ENCODE assay signal across 25 mouse cellular contexts in genomic region chr11:30246161-30246560, GRCm38 (mm10). TPM values are rescaled to one million over a fixed set of nuclear protein-coding genes. Genes with fewer than 3 reads are reported as not detected.
DNase-seq lines count a peak whose midpoint lies in the region; ATAC-seq and TF ChIP-seq lines count a peak whose summit lies in the region.
"Had no signal": no experiment of that assay in that cellular context is flagged by ENCODE, and none has a peak within 500 bp of the region (broad histone marks: within the 10 kb centered on the region; RNA-seq: fewer than 3 reads in every experiment).

No protein-coding gene starts in this region.

- no peak for ATAC-seq in heart, embryonic 15.5 days (replicated peaks; ENCODE audit: insufficient number of reproducible peaks, insufficient read depth, low FRiP score, low read depth)
- ATAC-seq in lung, embryonic 15.5 days (ENCODE audit: borderline replicate concordance, extremely low read depth, low FRiP score, low TSS enrichment): peak; percentile 16; the same call in 1 of the 2 replicates
- ATAC-seq in heart, postnatal 0 days (ENCODE audit: insufficient read depth, low read depth): no peak
- ATAC-seq: intestine, embryonic 16.5 days; midbrain, embryonic 16.5 days had no signal

- no peaks in the 10 kb centered on the region for H3K9me3 ChIP-seq in heart, embryonic 10.5 days
- no peaks in the 10 kb centered on the region for H3K9me3 ChIP-seq in heart, embryonic 15.5 days (replicated peaks)
- H3K9me3 ChIP-seq in lung, embryonic 15.5 days: no peaks in the 10 kb centered on the region
- H3K9me3 ChIP-seq in heart, postnatal 0 days (replicated peaks; ENCODE audit: control insufficient read depth, low read length): no peaks in the 10 kb centered on the region
- H3K9me3 ChIP-seq: embryonic facial prominence, embryonic 12.5 days; forebrain, embryonic 15.5 days; hindbrain, embryonic 13.5 days; kidney, embryonic 15.5 days; limb, embryonic 13.5 days had no signal

- H3K27ac ChIP-seq in heart, embryonic 10.5 days: peak overlapping the region; percentile 69
- H3K27ac ChIP-seq in heart, embryonic 15.5 days: peak overlapping the region; percentile 69
- H3K27ac ChIP-seq in lung, embryonic 15.5 days: peak overlapping the region; percentile 45; the same call in 1 of the 2 replicates
- peak overlapping the region; percentile 73 for H3K27ac ChIP-seq in heart, postnatal 0 days (ENCODE audit: low read depth)
- H3K27ac ChIP-seq: embryonic facial prominence, embryonic 12.5 days; forebrain, embryonic 15.5 days; hindbrain, embryonic 13.5 days; kidney, embryonic 15.5 days; limb, embryonic 13.5 days had no signal

- no peak for TF ChIP-seq CTCF in heart, postnatal 0 days (IDR thresholded peaks at IDR 0.05; ENCODE audit: low read depth)

- peak; percentile 51 for DNase-seq in heart, embryonic 10.5 days (ENCODE audit: low spot score)
- no peak for DNase-seq in heart, postnatal 10 days
- no peak for DNase-seq in heart, adult 18-20 months
- no peak for DNase-seq in lung, postnatal 10 days
- no peak for DNase-seq in heart, postnatal 0 days (ENCODE audit: low spot score)
- DNase-seq: adrenal gland, postnatal 14 days; cerebellum, adult 11-12 months; cerebellum, adult 9-11 months; embryo, embryonic 11 days; gastrocnemius, postnatal 25 days; kidney, postnatal 36 days; lung, postnatal 36 days; thymus, adult 2 months; thymus, postnatal 36 days had no signal

- H3K4me2 ChIP-seq in heart, embryonic 15.5 days: peak overlapping the region; percentile 41
- no peak overlapping the region for H3K4me2 ChIP-seq in lung, embryonic 15.5 days
- H3K4me2 ChIP-seq in heart, postnatal 0 days (ENCODE audit: low read depth, low read length): no peak overlapping the region
- H3K4me2 ChIP-seq: embryonic facial prominence, embryonic 12.5 days; forebrain, embryonic 15.5 days; hindbrain, embryonic 13.5 days; kidney, embryonic 15.5 days; limb, embryonic 13.5 days; liver, embryonic 11.5 days; midbrain, embryonic 11.5 days had no signal

- 0 out of 2 replicates have a peak, but pooled peaks cover 3% of the 10 kb centered on the region for H3K36me3 ChIP-seq in heart, embryonic 10.5 days
- H3K36me3 ChIP-seq in heart, embryonic 15.5 days: no peaks in the 10 kb centered on the region
- no peaks in the 10 kb centered on the region for H3K36me3 ChIP-seq in lung, embryonic 15.5 days
- H3K36me3 ChIP-seq in heart, postnatal 0 days (replicated peaks; ENCODE audit: control insufficient read depth, insufficient read depth, low read length): 0 out of 2 replicates have a peak, but pooled peaks cover 5% of the 10 kb centered on the region
- H3K36me3 ChIP-seq: embryonic facial prominence, embryonic 12.5 days; forebrain, embryonic 15.5 days; hindbrain, embryonic 13.5 days; kidney, embryonic 15.5 days; limb, embryonic 13.5 days had no signal

- peaks cover 79% of the 10 kb centered on the region for H3K4me1 ChIP-seq in heart, embryonic 10.5 days
- peaks cover 86% of the 10 kb centered on the region for H3K4me1 ChIP-seq in heart, embryonic 15.5 days (replicated peaks)
- peaks cover 87% of the 10 kb centered on the region for H3K4me1 ChIP-seq in lung, embryonic 15.5 days
- H3K4me1 ChIP-seq in heart, postnatal 0 days (ENCODE audit: control insufficient read depth, insufficient read depth): peaks cover 90% of the 10 kb centered on the region
- H3K4me1 ChIP-seq: embryonic facial prominence, embryonic 12.5 days had no signal

- WGBS in heart, embryonic 10.5 days: 54% methylated on average over 11 of the region's 11 CpGs
- WGBS in heart, embryonic 15.5 days: 26% methylated on average over 11 of the region's 11 CpGs
- 47% methylated on average over 11 of the region's 11 CpGs for WGBS in lung, embryonic 15.5 days
- WGBS in heart, postnatal 0 days: 36% methylated on average over 11 of the region's 11 CpGs

- intact Hi-C loops in heart, postnatal 10 days (cut with DNase I): no loop called here

- no peak for TF ChIP-seq EP300 in heart, postnatal 0 days (IDR thresholded peaks at IDR 0.05; ENCODE audit: low read depth)

- no peak overlapping the region for H3K9ac ChIP-seq in heart, embryonic 15.5 days
- H3K9ac ChIP-seq in lung, embryonic 15.5 days: no peak overlapping the region
- H3K9ac ChIP-seq in heart, postnatal 0 days (replicated peaks; ENCODE audit: low read depth, low read length): no peak overlapping the region
- H3K9ac ChIP-seq: embryonic facial prominence, embryonic 12.5 days; forebrain, embryonic 15.5 days; hindbrain, embryonic 13.5 days; kidney, embryonic 15.5 days; limb, embryonic 13.5 days had no signal

- H3K27me3 ChIP-seq in heart, embryonic 10.5 days (ENCODE audit: insufficient read depth, poor library complexity, severe bottlenecking): no peaks in the 10 kb centered on the region
- no peaks in the 10 kb centered on the region for H3K27me3 ChIP-seq in heart, embryonic 15.5 days
- no peaks in the 10 kb centered on the region for H3K27me3 ChIP-seq in lung, embryonic 15.5 days
- H3K27me3 ChIP-seq in heart, postnatal 0 days (ENCODE audit: control insufficient read depth, insufficient read depth, low read length): no peaks in the 10 kb centered on the region
- H3K27me3 ChIP-seq: embryonic facial prominence, embryonic 12.5 days; forebrain, embryonic 15.5 days; hindbrain, embryonic 13.5 days; kidney, embryonic 15.5 days; limb, embryonic 13.5 days had no signal

- H3K4me3 ChIP-seq in heart, embryonic 10.5 days: no peak overlapping the region
- no peak overlapping the region for H3K4me3 ChIP-seq in heart, embryonic 15.5 days
- no peak overlapping the region for H3K4me3 ChIP-seq in lung, embryonic 15.5 days
- H3K4me3 ChIP-seq in heart, postnatal 0 days (ENCODE audit: low read depth, low read length): no peak overlapping the region
- H3K4me3 ChIP-seq: embryonic facial prominence, embryonic 12.5 days; forebrain, embryonic 15.5 days; hindbrain, embryonic 13.5 days; kidney, embryonic 15.5 days; limb, embryonic 13.5 days had no signal

RNA-seq across cellular contexts. Expression of gene Sptbn1, which starts 21.8 kb away (rescaled TPM):
- 115 and 137 TPM in 2 replicates for polyA plus RNA-seq in heart, embryonic 10.5 days (2016; fragmentation: Nextera tagmentation; extraction: Ambion mirVana)
- total RNA-seq in heart, postnatal 10 days (2021): 100 to 1,000 TPM; 571 to 593 TPM
- polyA plus RNA-seq in heart, embryonic 15.5 days (2015; fragmentation: Nextera tagmentation; extraction: Ambion mirVana): 159 and 163 TPM in 2 replicates
- total RNA-seq in heart, adult 18-20 months (2021): 100 to 1,000 TPM; 523 to 532 TPM
- polyA plus RNA-seq in lung, embryonic 15.5 days (2015; fragmentation: Nextera tagmentation; extraction: Ambion mirVana): 155 and 163 TPM in 2 replicates
- 262 and 271 TPM in 2 replicates for total RNA-seq in heart, postnatal 0 days (2014; rRNA removed; ENCODE audit: low replicate concordance)
- polyA plus RNA-seq in heart, postnatal 0 days (2015; fragmentation: Nextera tagmentation; extraction: Ambion mirVana): 118 and 121 TPM in 2 replicates
